Mouse (Mus musculus) spleen, postnatal 36 days (tissue): ENCODE measurements around the gene Prmt1.

Experiments
- DNase-seq, 2 experiments: peaks; one replicate each; pipeline ENCODE4 v3.0.0; 2022; ENCODE audit warnings: low spot score in 2 of 2, mixed read lengths in 1 of 2

Prmt1 gene

DNA sequence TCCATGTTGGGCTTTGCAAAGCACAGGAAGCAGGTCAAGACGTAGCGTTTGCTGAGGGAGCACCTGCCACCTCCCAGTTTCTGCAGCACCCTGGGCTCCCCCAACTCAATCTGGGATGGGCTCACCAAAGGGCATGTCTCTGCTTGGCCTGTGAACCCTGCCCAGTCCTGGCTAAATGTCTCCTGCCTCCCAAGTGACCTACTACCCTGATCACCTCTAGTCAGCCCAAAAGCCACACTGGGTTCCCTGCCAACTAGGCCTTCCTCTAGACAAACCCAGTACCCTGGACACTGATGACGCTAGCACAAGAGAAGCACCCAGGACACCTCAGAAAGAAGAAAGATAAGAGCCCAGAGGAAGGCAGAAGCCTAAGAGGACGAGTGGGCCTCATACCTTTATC is 26.5 kb upstream of the Prmt1 start:
- no peak for DNase-seq

DNA sequence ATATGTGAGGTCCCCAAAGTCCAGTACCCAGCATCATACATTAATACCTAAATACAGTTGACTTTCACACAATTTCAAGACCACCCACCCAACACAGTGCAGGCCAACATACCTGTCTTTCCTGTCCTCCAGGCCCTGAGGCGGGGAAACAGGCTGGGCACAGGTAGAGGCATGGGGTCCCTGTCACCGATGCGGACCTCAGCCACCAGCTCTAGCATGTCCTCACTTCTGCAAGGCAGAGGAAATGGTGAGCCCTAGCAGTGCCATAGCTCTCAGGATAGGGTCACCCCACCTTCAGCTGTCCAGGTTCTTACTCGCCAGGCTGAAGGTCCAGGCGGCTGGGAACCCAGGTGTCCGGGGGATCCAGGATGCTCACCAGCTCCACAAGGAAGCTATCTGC is 25.6 kb upstream of the Prmt1 start:
- no peak for DNase-seq

DNA sequence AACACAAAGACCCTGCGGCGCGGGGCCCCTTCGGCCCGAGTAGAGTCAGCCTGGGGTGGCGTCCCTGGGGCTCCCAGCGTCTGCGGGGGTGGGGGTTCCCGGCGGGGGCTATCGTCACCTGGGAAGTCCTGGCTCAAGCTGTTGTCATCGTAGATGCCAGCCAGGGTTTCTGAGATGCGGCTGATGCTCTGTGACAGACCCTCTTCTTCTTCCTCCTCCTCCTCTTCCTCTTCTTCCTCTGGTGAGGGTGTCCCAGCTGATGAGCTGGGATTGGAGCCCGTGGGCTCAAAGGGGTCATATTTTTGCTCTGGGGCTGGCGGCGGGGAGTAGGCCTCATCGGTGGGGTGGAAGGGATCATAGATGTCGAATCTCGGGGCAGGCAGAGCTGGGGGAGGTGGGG is 22.0 kb upstream of the Prmt1 start:
- DNase-seq: no peak

DNA sequence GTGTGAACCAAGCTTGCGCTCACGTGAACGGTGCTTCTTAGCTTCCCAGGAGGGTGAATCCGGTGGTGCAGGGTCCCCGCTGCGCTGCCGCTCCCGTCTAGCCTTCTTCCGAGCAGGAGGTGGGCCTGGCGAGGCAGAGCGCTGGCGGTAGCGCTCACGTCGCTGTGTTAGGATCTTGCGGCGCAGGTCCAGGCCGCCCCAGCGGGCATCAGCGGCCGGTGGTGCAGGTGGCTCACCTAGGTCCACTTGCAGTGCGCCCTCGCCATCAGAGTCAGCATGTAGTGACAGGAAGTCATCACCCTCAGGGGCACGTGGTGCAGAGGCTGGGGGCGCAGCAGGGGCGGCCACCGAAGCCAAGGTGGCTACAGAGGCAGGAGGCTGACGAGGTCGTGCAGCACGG is 21.5 kb upstream of the Prmt1 start:
- no peak for DNase-seq

DNA sequence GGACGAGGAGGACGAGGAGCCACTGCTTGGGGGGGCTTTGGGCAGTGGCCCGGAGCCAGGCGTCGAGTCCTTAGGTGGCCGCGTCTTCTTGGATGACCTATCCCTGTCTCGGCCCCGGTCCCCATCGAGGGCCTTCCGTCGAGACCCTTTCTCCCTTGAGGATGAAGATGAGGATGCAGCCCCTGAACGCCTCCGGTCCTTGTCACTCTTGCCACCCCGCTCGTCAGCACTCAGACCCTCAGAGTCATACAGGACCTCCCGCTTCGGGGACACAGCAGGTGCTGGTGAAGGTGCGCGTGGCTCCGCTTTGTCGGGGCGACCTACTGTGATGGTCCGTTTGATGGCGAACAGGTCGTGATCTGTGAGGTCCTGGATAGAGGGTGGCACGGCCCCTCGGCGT is 20.8 kb upstream of the Prmt1 start:
- DNase-seq: no peak

DNA sequence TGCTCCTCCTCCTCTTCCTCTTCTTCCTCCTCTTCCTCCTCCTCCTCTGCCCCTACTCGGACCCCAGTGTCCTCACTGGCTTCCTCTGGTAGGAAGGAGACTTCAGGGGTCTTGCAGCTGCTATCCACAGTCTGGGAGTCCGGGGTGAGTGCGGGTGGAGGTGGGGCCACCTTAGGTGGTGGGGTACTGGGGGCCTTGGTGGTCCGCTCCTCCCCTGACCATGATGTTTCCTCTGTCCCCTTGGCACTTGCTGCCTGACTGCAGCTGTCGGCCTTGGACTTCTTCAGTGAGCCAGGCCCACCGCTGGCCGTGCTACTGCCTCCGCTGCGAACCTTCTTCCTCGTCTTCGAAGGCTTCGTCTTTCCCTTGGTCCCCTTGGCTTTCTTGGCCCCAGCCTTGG is 20.1 kb upstream of the Prmt1 start:
- no peak for DNase-seq

DNA sequence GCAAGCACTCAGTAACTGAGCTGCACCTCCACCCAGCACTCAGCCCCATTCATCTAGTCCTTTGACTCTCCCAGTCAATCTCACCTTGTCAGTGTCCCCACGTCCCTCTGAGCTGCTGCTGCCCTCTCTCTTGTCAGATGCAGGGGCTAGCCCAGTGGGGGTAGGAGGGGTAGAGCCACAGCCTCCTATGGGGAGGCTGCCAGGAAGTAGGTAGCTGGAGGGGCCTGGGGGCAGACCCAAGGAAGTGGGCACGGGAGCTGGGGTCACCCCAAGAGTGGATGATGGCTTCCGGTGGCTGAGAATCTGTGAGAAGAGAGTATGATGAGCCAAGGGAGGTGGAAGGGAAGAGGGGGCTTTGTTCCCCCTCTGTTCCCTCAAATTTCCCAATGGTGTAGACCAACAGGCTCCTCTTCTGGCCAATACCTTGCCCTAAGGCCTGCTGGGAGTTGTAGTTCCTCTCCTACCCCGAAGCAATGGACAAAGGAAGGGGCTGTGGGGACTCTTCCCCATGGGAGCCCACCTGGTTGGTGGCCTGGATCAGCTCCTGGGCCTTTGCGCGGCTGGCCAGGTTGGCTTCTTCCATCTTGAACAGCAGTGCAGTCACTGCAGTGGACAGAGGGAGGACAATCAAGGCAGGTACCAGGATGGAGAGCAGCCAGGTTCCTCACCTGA is 19.1 kb upstream of the Prmt1 start:
- DNase-seq: no peak

DNA sequence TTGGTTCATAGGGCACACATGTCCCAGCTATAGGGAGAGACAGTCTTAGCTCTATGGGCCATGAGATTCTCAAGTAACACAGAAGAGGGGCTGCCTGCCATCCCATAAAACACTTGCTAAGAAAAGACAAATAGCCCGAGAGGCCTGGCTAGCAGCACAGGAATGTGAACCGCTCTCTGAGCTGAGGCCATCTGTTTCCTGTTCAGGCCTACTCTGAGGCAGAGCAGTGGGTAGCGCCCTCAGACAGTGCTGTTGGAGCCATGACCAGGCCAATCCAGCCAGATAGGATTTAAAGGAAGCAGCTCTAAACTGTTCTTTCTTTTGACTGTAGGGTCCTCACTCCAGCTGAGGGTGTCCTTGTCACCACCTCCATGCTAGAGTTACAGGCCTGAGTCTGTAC is 18.2 kb upstream of the Prmt1 start:
- DNase-seq: no peak

DNA sequence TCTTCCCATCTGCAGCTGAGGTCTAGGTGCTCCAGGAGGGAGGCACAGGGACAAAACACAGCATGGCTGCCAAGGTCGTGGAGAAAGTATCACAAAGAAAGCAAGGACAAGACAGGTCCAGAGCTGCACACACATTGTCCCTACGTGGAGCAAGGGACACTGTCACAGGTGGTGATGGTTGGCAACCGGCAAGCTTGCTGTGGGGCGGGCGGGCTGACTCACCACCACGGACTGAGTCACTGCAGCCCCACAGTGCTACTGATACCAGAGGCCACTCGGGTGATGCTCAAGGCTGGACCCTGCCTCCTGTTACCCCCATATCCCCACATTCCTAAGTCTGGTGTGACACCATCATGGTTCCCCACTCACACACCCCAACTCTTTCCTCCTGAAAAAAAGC is 16.1 kb upstream of the Prmt1 start:
- DNase-seq: no peak

DNA sequence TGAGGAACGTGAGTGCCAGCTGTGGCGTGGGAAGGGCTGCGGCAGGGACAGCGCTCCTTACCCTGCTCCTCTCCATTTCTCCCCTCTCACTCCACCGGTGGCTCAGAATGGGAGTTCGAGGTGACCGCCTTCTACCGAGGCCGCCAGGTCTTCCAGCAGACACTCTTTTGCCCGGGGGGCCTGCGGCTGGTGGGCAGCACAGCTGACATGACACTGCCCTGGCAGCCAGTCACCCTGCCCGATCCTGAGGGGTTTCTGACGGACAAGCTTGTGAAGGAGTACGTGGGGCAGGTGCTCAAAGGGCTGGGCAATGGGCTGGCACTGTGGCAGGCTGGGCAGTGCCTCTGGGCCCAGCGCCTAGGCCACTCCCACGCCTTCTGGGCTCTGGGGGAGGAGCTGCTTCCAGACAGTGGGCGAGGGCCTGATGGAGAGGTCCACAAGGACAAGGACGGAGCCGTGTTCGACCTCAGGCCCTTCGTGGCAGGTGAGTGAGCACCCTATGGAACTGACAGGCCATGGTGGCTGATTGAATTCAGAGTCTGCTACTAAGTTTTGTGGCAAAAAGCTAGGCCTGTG is 14.3 kb upstream of the Prmt1 start:
- no peak for DNase-seq

DNA sequence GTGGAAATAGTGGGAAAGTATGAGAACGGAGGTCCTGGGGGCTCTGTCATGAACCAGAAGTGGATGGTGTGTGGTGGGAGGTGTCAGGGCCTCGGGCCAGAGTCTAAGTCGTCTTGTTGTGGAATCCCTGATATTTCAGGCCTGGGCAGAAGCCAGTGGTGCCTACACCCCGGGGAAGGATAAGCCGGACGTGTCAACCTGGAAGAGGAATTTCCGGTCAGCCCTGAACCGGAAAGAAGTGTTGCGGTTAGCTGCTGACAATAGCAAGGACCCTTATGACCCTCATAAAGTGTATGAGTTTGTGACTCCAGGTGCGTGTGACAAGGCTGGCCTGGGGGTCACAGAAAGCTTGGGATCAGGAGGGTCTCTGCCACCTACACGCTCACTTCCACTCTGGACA is 13.4 kb upstream of the Prmt1 start:
- no peak for DNase-seq

DNA sequence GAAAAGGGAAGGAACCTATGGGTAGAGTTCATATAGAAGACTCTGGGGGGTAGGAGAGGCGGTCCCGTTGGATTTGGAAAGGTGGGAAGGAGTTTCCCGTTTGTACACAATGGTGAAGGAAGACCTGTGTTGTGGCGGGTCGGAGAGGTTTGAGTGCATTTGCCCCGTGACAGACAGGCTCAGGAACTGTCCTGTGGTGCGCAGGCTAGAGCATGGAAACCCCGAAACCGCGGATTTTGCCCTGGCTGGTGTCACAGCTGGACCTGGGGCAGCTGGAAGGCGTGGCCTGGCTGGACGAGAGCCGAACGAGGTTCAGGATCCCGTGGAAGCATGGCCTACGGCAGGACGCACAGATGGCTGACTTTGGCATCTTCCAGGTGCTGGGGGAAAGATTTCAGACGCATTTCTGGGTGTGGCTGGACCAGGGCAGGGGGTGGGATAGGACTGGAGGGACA is 12.2 kb upstream of the Prmt1 start, which contains the start of gene Bcl2l12:
Gene Bcl2l12 (minus strand): TSS at position 212 of the 455 bp plus-strand sequence.
- DNase-seq: no peak

DNA sequence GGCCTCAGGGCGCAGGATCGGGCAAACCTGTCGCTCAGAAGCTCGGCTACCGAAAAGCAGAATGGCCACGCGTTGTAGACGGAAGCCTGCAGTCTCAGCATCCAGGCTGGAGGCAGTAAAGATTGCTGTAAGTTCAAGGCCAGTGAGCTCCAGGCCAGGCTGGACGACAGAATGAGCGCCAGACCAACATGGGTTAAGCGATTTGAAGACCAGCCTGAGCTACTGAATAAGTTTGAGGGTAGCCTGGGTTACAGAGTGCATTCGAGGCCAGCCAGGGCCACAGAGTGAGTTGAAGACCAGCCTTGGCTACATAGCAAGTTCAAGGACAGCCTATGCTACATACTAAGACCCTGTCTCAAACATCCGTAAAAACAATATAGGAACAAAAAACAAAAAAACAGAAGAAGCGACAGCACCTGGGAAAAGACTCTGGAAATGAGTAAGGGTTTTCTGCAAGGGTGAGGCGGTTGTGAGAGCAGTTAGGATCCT is 11.6 kb upstream of the Prmt1 start:
- no peak for DNase-seq

DNA sequence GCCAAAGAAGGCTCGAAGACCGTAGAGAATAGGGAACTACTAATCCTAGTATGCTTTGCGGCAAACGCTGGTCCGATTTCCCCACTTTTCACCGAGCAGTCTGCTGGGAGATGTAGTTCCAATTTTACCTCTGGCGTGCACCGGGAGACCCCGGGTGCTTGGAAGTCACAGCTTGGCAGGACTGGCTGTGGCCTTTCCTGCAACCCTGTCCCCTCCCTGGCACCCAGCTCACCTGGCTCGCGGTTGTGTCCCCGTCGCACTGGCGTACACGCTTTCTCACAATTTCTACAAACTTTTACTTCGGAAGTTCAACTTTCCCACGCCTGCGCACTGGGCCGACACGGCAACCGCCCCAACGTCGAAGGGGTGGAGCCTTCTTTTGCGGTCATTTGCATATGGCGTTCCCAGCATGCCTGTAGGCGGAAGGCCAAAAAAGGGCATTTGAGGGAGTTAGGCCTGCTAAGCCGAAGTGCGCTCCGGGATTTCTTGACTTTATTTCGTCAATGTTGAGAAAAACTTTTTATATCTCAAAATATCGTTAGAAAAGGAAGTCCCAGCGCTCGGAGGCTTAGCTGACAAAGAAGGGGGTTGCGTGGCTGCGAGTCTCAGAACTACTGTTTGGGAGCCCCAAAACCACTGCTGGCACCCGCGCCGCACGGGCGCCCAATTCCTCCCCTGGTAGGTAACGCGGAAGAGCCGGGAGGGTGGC is 11.0 kb upstream of the Prmt1 start, which contains the start of gene Irf3:
Gene Irf3 (plus strand): TSS at position 418 of the 709 bp plus-strand sequence.
- peak; percentile 96 to 97 for DNase-seq

DNA sequence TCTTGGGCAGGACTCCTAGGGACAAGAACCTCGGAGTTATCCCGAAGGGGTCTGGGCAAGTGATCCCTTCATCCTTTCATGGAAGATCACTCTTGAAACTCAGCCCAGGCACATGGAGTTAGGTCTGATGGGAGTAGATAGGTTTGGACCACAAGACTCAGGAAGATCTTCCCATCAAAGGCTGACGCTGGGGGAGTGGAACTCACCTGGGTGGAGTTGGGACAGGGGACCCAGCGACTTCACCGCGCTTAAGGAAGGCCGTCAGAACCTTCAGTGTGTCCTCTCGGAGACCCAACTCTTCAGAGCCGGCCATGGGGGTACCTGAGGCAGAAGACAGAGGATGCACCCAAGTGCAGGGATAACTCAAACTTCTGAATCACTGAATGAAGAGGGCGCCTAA is 10.3 kb upstream of the Prmt1 start:
- no peak for DNase-seq

DNA sequence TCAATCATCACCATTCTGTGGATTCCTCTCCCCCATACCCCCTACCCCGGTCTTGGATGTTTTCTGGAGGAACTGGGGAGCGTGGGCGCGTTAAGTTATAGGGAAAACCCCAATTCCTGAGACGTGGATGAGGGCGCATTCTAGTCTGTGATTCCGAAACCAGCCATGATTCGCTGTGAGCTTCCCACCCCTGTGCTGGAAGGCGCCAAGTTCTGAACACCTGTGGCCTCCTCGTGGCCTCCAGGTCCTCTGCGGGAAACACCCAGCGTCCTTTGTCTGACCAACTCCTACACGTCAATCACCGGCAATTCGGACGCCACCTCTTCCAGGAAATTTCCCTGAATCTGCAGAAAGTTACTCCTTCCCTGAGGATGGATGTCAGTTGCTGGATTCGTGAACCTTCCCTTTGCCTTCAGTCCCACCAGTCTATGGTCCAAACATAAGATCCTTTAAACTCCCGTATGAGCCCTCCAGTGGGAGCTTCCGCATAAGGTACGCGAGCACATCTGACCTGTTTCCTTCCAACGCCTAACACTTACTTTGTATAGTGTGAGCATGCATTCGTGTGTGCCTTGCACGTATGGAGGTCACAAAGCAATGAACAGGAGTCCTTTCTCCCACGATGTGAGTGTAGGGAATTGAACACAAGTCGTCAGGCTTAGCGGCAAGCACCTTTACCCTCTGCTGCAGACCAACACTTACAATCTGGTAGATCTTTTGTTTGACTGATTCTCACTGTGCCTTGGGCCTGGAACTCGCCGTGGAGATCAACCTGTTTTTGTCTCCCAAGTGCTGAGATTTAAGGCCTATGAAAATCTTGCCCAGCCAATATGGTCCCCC is 731 bp upstream of the Prmt1 start:
- DNase-seq: no peak

DNA sequence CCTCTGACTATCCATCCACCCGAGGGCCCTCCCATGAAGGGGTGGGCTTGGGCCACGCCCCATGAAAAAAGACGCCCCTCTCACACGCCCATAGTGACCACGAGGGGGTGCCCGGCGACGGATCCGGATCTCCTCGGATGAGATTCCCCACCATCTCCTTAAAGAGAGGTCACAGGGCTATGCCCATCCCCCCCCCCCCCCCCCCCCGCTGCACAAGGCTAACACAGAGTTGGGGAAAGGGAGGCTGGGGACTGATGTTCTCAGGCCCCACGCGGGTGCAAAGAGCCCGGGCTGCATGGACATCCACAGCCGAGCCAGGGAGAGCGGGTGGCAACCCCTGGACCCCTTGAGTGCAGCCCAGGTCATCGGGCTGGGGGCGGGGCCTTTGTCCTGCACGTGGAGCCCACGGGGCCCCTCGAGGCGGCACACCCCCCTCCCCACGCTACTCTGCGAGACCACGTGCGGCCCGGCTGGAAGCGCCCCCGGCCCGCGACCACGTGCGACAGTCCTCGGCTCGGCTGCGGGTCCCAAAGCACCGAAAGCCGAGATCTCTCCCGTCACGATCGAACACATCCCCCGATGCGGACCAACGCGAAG is 675 bp downstream of the Prmt1 start:
- peak; percentile 48 to 68 for DNase-seq

DNA sequence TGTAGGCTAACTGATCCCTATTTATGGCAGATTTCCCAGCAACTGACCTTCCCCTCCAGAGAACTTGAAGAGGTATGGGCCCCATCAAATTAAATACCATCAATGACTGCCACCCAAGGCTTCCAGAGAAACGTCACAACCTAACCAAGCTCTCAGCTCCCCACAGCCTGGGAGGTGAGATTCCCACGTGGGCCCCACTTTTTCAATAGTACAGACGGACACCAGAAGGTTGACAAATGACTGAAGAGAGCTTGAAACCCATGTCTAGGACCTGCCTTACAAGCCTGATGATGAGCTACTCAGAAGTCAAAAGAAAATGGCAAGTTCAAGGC is 1.6 kb downstream of the Prmt1 start:
- DNase-seq: no peak

DNA sequence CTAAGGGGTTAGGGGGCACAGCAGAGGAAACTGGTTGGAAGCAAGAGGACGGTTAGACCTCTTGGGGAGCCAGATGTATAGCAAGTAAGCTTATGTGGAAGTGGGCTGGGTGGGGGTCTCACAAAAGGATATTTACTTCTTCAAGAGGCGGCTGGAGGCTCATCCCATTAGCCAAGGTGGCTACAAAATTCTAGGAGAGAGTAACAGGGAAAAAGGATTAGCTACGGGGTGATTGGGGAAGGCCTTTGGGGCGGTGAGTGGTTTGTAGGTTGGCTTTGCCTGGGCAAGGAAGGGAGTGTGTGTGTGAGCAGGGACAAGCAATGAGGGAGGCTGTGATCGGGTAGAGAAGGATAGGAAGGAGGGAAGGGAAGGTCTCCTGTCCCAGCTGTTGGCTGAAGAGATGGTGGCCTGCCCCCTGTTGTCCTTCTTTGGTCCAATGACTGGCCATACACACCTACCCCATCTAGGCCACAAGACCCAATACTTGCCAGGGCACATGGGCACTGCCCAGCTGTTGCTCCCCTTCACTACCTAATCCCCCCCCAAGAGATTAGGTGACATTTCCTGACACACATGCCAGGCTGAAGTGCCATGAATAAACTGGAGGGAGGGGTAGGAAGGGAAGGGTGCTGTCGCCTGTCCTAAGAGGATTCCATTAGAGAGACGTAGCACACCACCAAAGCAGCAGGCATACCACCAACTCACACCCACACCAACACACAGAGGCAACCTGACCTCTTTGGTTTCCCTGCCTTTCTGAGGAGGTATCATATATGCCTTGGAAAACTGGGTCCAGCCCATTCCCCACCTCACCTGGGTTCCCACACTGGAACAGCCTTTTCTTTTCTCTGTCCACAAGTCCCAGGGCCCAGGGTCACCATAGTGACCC is 2.2 kb downstream of the Prmt1 start:
- DNase-seq: no peak

DNA sequence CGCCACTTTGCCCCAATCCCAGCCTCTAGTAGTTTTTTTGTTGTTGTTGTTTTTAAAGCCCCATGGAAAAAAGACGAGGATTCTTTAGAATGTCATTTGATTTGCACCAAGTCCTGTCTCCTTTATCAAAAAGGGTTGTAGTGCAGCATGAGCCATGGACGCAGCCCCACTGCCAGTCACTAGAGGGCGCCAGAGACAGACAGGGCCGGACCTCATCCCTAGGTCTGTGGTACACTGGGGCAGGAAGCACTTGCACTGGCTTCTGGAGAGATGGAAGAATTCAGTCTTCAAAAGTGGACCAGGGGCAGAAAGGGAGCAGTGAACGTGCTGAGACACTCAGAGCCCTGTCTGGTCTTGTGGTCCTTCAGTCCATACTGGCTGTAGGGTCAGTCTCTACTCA is 3.3 kb downstream of the Prmt1 start:
- peak; percentile 74 to 79 for DNase-seq

DNA sequence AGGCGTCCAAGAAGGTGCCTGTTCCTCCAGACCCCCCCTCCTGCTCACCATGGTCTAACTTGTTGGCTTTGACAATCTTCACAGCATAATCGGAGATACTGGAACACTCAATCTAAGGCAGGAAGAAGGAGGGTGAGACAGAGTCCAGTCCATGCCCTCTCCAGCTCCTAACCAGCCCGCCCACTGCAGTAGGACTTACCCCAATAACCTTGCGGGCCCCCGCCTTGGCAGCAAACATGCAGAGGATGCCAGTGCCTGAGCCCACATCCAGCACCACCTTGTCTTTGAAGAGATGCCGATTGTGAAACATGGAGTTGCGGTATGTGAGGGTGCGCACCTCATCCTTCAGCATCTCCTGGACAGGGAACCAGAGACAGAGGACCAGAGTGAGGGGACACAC is 4.8 kb downstream of the Prmt1 start:
- no peak for DNase-seq
